Mouse (Mus musculus) cerebellum, adult 9-11 months (tissue): Measurements from ENCODE around the gene Tmem150c.

ENCODE experiments used
- DNase-seq: peaks from one replicate; pipeline ENCODE4 v3.0.0; 2022

Gene Tmem150c

GRCm38 (mm10) chr5:100049904-100050303, 109.7 kb downstream of the Tmem150c start:
- DNase-seq: no peak

GRCm38 (mm10) chr5:100047871-100048270, 111.7 kb downstream of the Tmem150c start:
- DNase-seq: peak; percentile 47

DNA sequence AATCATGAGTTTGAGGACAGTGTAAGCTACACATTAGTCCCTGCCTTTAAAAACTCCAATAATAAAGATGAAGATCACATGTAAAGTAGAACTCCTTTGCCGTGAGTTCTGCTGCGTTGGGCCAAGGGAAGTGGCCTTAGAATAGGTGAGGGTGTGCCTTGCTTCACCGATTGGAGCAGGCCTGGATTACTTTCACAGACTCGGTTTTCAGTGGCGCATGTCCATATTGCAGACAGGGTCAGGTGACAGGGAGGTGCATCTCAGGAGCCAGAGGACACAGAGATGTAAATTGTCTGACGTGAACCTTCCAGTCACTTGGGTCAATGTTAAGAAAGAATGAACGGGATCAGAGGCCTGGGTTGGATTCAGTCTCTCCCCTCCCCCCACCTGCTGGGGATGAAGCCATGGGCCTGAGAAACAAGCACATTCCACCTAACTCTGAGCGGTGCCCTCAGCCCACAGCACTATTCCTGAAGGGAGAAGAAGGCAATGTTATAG, 112.4 kb downstream of the Tmem150c start:
- no peak for DNase-seq

DNA sequence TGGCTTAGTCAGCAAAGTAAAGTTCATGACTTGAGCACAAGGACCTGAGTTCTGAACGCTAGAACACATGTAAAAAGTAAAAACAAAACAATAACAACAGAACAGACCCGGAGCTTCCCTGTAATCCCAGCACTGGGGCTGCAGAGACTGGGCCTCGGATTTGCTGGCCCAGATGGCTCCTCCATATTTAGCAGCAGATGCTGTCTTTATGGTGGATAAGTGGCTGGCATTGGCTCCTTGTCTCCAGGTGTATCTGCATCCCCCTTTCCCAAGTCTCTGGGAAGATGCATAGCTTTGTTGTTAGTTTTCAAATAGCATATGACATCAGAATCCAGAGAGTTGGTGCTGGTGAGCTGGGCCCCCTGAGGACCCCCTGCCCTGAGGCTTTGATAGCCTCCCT, 113.5 kb downstream of the Tmem150c start:
- DNase-seq: no peak

GRCm38 (mm10) chr5:100044621-100045020, 115.0 kb downstream of the Tmem150c start:
- no peak for DNase-seq

GRCm38 (mm10) chr5:100044030-100044429, 115.6 kb downstream of the Tmem150c start:
- no peak for DNase-seq

DNA sequence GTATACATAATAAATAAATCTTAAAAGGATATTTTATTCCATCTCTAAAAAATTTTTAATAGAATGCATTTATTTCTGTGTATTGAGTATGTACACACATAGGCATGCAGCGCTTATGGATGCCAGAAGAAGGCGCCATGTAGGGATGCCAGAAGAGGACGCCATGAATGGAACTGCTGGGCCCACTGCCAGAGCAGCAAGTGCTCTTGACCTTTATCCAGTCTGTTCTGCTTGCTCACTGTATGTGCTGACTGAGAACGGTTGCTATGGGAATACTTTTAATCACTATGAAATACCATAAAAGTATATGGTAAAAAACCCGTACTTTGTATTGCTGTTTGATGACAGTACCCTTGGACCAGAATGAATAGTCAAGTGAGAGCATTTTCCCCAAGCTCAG, 116.2 kb downstream of the Tmem150c start:
- peak; percentile 79 for DNase-seq

DNA sequence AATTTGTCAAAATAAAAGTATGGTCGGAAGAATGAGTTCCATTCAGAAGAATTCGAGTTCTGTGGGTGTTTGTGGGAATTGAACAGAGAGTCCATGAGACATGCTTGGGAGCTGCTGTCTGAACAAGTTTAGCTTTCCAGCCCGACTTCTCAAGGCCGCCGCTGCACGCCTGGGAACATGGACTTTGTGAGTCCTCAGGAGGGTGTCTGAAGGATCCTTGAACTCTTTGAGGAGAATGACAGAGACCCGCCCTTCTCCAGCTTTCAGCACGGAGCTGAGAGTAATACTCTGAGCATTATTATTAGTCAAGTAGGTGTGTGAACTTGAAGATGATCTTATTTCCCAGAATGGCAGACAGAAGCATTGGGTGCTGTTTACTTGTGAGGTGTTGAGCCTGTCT, 117.1 kb downstream of the Tmem150c start:
- DNase-seq: no peak

- no peak for DNase-seq
Observed at GRCm38 (mm10) chr5:100041272-100041671, 118.3 kb downstream of the Tmem150c start.

GRCm38 (mm10) chr5:100040281-100040784, 119.3 kb downstream of the Tmem150c start:
- peak; percentile 72 for DNase-seq

DNA sequence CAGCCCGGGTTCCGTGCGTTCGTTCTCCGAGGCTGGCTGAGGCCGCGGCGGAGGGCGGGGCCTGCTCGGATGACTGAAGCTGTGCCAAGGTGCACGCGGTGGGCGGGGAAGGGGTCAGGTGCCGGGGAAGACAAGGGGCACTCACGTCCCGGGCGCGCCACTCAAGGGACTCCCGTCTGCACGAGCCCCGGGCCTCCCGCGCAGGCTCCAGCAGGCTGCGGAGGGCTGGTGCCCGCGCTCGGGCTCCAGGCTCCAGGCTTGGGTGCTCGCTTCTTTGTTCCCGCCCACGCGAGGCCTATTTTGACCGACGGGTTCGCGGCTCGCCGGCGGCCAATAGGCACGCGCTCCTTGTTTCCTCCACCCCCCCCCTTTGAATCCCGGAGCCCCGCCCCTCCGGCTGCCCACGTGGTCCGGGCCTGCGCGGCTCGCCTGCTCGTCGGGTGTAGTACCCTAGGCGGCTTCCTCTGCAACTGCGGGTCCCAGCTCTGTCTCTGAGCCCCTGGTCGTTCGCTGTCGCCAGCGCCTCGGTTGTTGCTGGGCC, 119.9 kb downstream of the Tmem150c start, which contains the start of the genes Hnrnpdl and Enoph1:
Hnrnpdl (minus strand) TSS at position 63 of the 541 bp plus-strand sequence.
Enoph1 (plus strand) TSS at position 384 of the 541 bp plus-strand sequence.
- peak; percentile 94 for DNase-seq

DNA sequence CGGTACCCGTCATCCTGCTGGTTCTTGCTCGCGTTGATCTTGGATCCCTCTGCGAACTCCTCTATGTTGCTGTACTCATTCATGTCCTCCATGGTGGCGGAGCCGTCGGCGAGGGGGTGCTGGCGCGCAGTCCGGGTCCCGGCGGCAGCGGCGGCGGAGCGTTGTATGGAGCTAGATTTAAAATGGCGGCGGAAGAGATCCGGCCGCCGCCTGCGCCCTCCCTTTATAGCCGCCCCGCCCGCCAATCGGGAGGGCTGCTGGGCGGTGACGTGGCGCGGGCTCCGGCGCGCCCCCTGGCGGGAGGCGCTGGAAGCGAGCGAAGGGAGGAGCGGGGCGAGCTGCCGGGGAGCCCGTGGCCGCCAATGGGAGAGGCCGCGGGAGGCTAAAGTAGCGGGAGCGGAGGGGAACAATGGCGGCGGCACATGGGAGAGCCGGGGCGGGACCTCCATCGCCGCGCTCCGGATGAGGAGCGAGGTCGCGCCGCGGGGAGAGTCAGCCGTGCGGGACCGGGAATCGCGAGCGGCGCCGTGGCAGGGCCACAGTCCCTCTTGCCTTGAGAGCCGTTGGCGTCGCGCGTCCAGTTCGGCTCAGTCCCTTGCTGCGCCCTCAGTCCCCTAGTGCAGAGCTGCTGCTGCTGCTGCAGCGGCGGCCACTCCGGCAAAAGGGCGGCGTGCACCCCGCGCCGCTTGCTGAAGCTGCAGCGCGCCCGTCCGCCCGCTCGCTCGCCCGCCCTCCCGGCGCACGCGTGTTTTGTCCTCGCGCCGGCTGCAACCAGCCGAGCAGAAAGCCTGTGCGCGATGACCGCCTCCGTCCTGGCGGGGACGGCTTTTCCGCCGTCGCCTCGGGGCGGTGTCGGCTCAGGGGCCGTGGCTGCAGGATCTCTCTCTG, 120.7 kb downstream of the Tmem150c start:
- peak; percentile 96 for DNase-seq

DNA sequence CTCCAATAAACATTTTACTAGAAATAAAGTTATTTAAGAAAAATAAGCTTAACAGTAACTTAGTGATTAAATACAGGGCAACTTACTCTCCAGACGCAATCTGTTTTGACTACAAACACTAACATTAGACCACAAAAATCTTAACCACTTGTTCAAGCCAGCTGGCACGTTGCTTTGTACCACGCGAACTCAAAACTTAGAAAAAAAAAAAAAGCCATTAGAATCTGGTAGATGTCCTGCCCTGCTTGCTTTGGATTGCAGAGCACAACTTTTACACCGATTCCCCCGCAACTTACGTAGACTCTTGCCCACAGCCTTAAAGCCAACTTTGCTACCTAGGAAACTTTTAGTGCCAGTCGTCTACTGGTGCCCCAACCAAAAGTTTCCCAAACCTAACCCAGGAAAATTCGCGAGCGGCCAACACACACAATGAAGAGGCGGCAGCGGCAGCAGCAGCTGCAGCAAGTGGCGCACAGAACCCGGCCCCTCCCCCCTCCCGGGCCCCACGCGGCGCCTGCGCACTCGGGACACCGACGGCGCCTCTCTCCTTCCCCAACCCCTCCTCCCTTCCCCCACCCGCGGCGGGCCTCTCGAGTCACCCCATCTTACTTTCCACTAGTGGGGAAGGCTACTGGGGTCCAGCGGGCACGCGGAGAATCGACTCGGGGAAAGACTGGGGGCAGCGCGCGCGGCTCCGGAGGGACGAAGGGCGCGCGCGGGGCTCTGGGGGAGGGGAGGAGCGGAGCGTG, 121.5 kb downstream of the Tmem150c start:
- peak; percentile 89 for DNase-seq

DNA sequence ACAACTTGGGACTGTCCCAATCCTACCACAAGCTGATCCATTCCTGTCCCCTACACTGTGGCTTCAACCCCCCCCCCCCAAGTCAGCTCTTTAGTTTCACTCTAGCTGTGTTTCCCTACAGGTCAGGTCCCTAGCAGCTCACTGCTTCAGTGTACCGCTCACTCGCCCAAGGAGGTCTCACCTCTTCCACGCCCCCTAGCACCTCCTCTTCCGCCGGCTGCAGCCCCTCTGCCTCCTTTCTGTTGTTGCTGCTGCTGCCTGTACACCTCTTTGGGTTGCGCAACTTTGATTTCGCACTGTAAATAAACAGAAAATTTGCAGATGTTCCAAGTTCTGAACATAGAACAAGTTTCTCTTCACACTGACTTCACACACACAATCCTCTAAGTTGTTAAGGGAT, 122.9 kb downstream of the Tmem150c start:
- DNase-seq: peak; percentile 43

- DNase-seq: peak; percentile 17
Observed at GRCm38 (mm10) chr5:100035950-100036349, 123.7 kb downstream of the Tmem150c start.

DNA sequence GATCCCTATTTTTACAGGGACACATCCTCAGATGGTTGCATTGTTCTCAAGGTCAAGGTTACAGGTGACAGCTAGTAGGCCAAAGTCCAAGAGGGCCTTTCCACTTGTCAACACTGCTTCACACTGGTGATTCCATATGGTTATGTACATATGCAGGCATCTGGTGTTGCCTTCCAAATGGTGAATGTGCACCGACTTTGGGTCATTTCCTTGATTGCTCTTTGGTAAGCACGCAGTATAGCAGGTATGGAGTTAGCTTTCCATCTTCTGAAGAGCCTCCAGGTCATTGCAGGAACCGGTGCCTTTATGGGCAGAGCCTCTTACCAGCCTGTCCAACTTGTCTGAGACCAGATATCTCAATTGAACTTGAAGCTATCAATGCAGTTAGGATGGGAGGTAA, 127.0 kb downstream of the Tmem150c start:
- no peak for DNase-seq

- DNase-seq: no peak
Observed at GRCm38 (mm10) chr5:100032107-100032506, 127.5 kb downstream of the Tmem150c start.

- no peak for DNase-seq
Observed at GRCm38 (mm10) chr5:100030069-100030468, 129.5 kb downstream of the Tmem150c start.
